Mouse (Mus musculus): ENCODE data around the gene Ephb1. TPM values are rescaled to one million over a fixed set of nuclear protein-coding genes. Genes with fewer than 3 reads are reported as not detected.
A peak's percentile ranks its signal among the peaks of the same experiment; 100 is the strongest.

Ephb1 gene
- polyA plus RNA-seq, 1 experiment, result 3.0 TPM

GRCm38 (mm10) chr9:102192724-102193685 lies 161.5 kb downstream of the Ephb1 start:
- H3K27ac ChIP-seq (ENCODE audit: control insufficient read depth, insufficient read depth, low read depth, low read length), result no peak overlapping the region
- no peaks in the 10 kb centered on the region for H3K27me3 ChIP-seq (ENCODE audit: control insufficient read depth, insufficient read depth, low read length)
- no peak overlapping the region for H3K4me3 ChIP-seq (ENCODE audit: control insufficient read depth, low read depth, low read length)
- no peaks in the 10 kb centered on the region for H3K36me3 ChIP-seq (ENCODE audit: control insufficient read depth, insufficient read depth, low read length)
- no peak for TF ChIP-seq POLR2A (IDR thresholded peaks at IDR 0.05; ENCODE audit: control insufficient read depth, low read depth, low read length)
- TF ChIP-seq CTCF (IDR thresholded peaks at IDR 0.05; ENCODE audit: control insufficient read depth, insufficient read depth, insufficient replicate concordance, low read depth, low read length), result no peak
- H3K4me1 ChIP-seq (ENCODE audit: control insufficient read depth, insufficient read depth, low read length), result peaks cover 2% of the 10 kb centered on the region

DNA sequence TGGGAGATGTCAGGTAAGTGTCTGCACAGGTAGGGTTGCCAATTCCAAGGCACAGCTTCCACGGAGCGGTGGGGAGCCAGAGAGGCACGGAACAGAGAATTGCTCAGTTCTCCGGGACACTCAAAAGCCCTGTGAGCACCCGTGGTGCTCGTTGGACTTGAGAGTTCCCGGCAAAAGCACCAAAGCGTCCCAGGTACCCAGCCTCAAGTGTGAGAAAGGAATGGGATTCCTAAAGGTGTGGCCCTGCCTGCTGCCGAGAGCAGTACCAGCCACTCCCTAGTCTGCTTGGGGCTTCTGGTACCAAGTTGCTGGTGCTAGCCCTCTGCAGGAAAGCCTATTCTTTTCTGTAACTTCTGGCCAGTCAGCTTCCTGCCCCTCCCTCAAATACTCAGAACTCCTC lies 164.4 kb downstream of the Ephb1 start:
- no peak for TF ChIP-seq CTCF (IDR thresholded peaks at IDR 0.05; ENCODE audit: control insufficient read depth, insufficient read depth, insufficient replicate concordance, low read depth, low read length)
- TF ChIP-seq POLR2A (IDR thresholded peaks at IDR 0.05; ENCODE audit: control insufficient read depth, low read depth, low read length), result no peak
- Histone ChIP-seq H3K4me1 (ENCODE audit: control insufficient read depth, insufficient read depth, low read length) (peaks cover 2% of the 10 kb centered on the region), H3K27ac (ENCODE audit: control insufficient read depth, insufficient read depth, low read depth, low read length) (no peak overlapping the region), H3K4me3 (ENCODE audit: control insufficient read depth, low read depth, low read length) (no peak overlapping the region), H3K36me3 (ENCODE audit: control insufficient read depth, insufficient read depth, low read length) (no peaks in the 10 kb centered on the region), H3K27me3 (ENCODE audit: control insufficient read depth, insufficient read depth, low read length) (no peaks in the 10 kb centered on the region)

DNA sequence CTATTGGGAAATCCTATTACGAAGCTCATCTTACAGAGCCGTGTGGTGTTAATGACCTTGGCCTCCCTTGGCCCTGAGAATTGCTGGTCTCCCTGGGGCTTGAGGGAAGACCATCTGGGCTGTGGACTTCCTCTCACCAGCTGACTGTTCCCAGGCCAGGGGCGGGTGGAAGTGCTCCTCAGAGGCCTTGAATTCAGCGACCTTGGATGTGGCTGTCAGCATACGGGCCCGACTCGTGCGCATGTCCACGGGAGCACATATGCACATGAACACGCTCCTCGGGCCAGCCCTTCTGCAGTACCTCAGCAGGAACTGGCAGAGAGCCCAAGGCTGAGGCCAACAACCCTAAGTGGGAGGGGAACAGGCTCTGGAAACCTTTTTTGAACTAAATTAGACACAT lies 165.1 kb downstream of the Ephb1 start:
- no peaks in the 10 kb centered on the region for H3K27me3 ChIP-seq (ENCODE audit: control insufficient read depth, insufficient read depth, low read length)
- H3K27ac ChIP-seq (ENCODE audit: control insufficient read depth, insufficient read depth, low read depth, low read length), result no peak overlapping the region
- H3K4me1 ChIP-seq (ENCODE audit: control insufficient read depth, insufficient read depth, low read length), result peaks cover 2% of the 10 kb centered on the region
- no peaks in the 10 kb centered on the region for H3K36me3 ChIP-seq (ENCODE audit: control insufficient read depth, insufficient read depth, low read length)
- TF ChIP-seq POLR2A (IDR thresholded peaks at IDR 0.05; ENCODE audit: control insufficient read depth, low read depth, low read length) (no peak), CTCF (IDR thresholded peaks at IDR 0.05; ENCODE audit: control insufficient read depth, insufficient read depth, insufficient replicate concordance, low read depth, low read length) (no peak)
- no peak overlapping the region for H3K4me3 ChIP-seq (ENCODE audit: control insufficient read depth, low read depth, low read length)

- Histone ChIP-seq H3K27ac (ENCODE audit: control insufficient read depth, insufficient read depth, low read depth, low read length) (no peak overlapping the region), H3K36me3 (ENCODE audit: control insufficient read depth, insufficient read depth, low read length) (no peaks in the 10 kb centered on the region)
Observed at GRCm38 (mm10) chr9:102183663-102184274, 170.7 kb downstream of the Ephb1 start.

DNA sequence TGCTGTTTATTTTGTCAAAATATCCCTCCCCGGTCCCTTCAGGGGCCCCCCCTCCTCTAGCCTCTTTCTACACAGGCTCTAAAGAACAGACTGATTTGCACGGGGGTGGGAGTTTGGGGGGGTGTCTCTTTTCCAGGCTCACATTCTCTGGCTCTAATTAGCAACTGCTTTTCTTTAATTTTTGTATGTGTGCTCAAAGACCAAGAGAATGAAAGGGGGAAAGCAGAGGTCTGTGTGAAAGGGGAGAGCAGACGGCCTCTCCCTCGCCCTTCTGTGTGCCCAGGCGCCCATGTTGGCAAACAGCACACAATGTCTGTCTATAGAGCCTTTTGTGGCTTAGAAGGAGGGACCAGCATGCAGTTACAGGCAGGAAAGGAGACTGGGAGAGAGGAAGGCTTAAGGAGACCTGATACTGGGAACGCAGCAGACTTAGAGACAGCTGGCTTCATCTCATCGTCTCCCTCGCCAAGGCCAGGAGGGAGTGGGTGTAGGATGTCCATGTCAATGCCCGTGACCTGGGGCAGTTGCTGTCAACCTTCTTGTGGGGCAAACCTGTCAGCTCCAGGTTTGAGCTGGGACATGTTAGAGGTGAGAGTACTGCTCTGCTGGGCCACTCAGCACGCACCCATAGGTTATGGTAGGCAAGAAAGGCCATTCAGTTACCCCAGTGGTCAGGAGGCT lies 172.5 kb downstream of the Ephb1 start:
- no peak for TF ChIP-seq CTCF (IDR thresholded peaks at IDR 0.05; ENCODE audit: control insufficient read depth, insufficient read depth, insufficient replicate concordance, low read depth, low read length)
- TF ChIP-seq POLR2A (IDR thresholded peaks at IDR 0.05; ENCODE audit: control insufficient read depth, low read depth, low read length), result no peak
- Histone ChIP-seq H3K27ac (ENCODE audit: control insufficient read depth, insufficient read depth, low read depth, low read length) (peak overlapping the region; percentile 39; the same call in 1 of the 2 replicates), H3K4me3 (ENCODE audit: control insufficient read depth, low read depth, low read length) (no peak overlapping the region), H3K27me3 (ENCODE audit: control insufficient read depth, insufficient read depth, low read length) (no peaks in the 10 kb centered on the region), H3K4me1 (ENCODE audit: control insufficient read depth, insufficient read depth, low read length) (no peaks in the 10 kb centered on the region), H3K36me3 (ENCODE audit: control insufficient read depth, insufficient read depth, low read length) (no peaks in the 10 kb centered on the region)

More at GRCm38 (mm10) chr9:102183663-102184274, 170.7 kb downstream of the Ephb1 start:
- Histone ChIP-seq H3K4me3 (ENCODE audit: control insufficient read depth, low read depth, low read length) (no peak overlapping the region), H3K4me1 (ENCODE audit: control insufficient read depth, insufficient read depth, low read length) (no peaks in the 10 kb centered on the region), H3K27me3 (ENCODE audit: control insufficient read depth, insufficient read depth, low read length) (no peaks in the 10 kb centered on the region)
- no peak for TF ChIP-seq POLR2A (IDR thresholded peaks at IDR 0.05; ENCODE audit: control insufficient read depth, low read depth, low read length)
- no peak for TF ChIP-seq CTCF (IDR thresholded peaks at IDR 0.05; ENCODE audit: control insufficient read depth, insufficient read depth, insufficient replicate concordance, low read depth, low read length)

DNA sequence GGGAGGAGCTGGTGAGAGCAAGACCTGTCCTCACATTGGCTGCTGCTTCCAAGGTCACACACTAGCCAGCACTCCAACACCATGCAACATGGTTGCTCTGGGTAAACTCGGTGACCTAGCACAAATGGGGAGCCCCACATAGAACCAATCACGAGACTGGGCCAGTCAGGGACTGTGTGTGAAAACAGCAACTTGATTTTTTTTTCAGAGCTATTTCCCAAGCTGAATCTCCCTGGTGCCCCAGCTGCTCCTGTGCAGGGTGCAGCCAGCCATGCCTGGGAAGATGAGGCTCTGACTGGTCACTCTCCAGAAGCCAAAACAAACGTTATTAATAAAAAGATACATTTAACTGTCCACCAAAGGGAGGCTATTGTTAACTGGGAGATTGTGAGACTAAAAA lies 173.2 kb downstream of the Ephb1 start:
- H3K4me1 ChIP-seq (ENCODE audit: control insufficient read depth, insufficient read depth, low read length), result no peaks in the 10 kb centered on the region
- no peaks in the 10 kb centered on the region for H3K36me3 ChIP-seq (ENCODE audit: control insufficient read depth, insufficient read depth, low read length)
- no peak for TF ChIP-seq CTCF (IDR thresholded peaks at IDR 0.05; ENCODE audit: control insufficient read depth, insufficient read depth, insufficient replicate concordance, low read depth, low read length)
- H3K27me3 ChIP-seq (ENCODE audit: control insufficient read depth, insufficient read depth, low read length), result no peaks in the 10 kb centered on the region
- no peak overlapping the region for H3K27ac ChIP-seq (ENCODE audit: control insufficient read depth, insufficient read depth, low read depth, low read length)
- H3K4me3 ChIP-seq (ENCODE audit: control insufficient read depth, low read depth, low read length), result no peak overlapping the region

DNA sequence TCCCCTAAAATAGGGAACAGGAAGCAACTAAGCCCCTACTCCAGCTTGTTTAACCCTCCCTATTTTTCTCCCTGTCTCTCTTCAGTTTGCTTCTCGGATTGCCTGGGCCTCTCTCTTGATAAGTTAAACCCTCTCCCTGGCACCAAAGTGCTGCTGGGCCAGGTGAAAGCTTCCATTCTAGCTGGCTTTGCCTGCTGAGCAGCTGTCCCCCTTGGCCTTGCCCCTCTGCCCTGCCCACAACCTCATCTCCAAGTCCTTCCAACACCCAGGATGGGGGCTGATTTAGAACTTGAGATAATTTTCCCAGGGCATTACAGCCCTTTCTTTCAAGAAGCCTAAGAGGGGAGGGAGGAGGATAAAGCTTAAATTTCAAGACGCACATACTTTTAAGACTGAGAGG lies 174.0 kb downstream of the Ephb1 start:
- Histone ChIP-seq H3K4me1 (ENCODE audit: control insufficient read depth, insufficient read depth, low read length) (no peaks in the 10 kb centered on the region), H3K27ac (ENCODE audit: control insufficient read depth, insufficient read depth, low read depth, low read length) (no peak overlapping the region), H3K4me3 (ENCODE audit: control insufficient read depth, low read depth, low read length) (no peak overlapping the region), H3K36me3 (ENCODE audit: control insufficient read depth, insufficient read depth, low read length) (no peaks in the 10 kb centered on the region), H3K27me3 (ENCODE audit: control insufficient read depth, insufficient read depth, low read length) (no peaks in the 10 kb centered on the region)
- TF ChIP-seq CTCF (IDR thresholded peaks at IDR 0.05; ENCODE audit: control insufficient read depth, insufficient read depth, insufficient replicate concordance, low read depth, low read length), result no peak
- no peak for TF ChIP-seq POLR2A (IDR thresholded peaks at IDR 0.05; ENCODE audit: control insufficient read depth, low read depth, low read length)
